Mouse (Mus musculus): ENCODE measurements around the gene Fam219a. TPM values are rescaled to one million over a fixed set of nuclear protein-coding genes. Genes with fewer than 3 reads are reported as not detected.

Gene Fam219a
- polyA plus RNA-seq, 1 experiment from 2014 or later, result 13.7 TPM

- Histone ChIP-seq H3K27me3 (replicated peaks; ENCODE audit: control insufficient read depth, insufficient read depth, low read length) (no peaks in the 10 kb centered on the region), H3K27ac (ENCODE audit: low read length) (no peak overlapping the region), H3K9me3 (ENCODE audit: control insufficient read depth, low read length) (no peaks in the 10 kb centered on the region), H3K4me2 (ENCODE audit: low read length) (no peak overlapping the region), H3K36me3 (ENCODE audit: control insufficient read depth, insufficient read depth) (no peaks in the 10 kb centered on the region), H3K9ac (replicated peaks; ENCODE audit: low read depth, low read length) (no peak overlapping the region), H3K4me1 (replicated peaks; ENCODE audit: control insufficient read depth, insufficient read depth, low read length) (peaks cover 24% of the 10 kb centered on the region), H3K4me3 (replicated peaks; ENCODE audit: low read length) (no peak overlapping the region)
- no peak for ATAC-seq
- 12% methylated on average over 8 of the region's 8 CpGs for WGBS
Observed at GRCm38 (mm10) chr4:41527996-41528395, 41.3 kb downstream of the Fam219a start.

GRCm38 (mm10) chr4:41527076-41527475, 42.3 kb downstream of the Fam219a start:
- WGBS, result 19% methylated on average over 13 of the region's 13 CpGs
- H3K9me3 ChIP-seq (ENCODE audit: control insufficient read depth, low read length), result no peaks in the 10 kb centered on the region
- no peak overlapping the region for H3K4me3 ChIP-seq (replicated peaks; ENCODE audit: low read length)
- no peak overlapping the region for H3K4me2 ChIP-seq (ENCODE audit: low read length)
- peak overlapping the region; percentile 35; the same call in 1 of the 2 replicates for H3K9ac ChIP-seq (replicated peaks; ENCODE audit: low read depth, low read length)
- peak; percentile 25 for ATAC-seq
- H3K4me1 ChIP-seq (replicated peaks; ENCODE audit: control insufficient read depth, insufficient read depth, low read length), result peaks cover 24% of the 10 kb centered on the region
- no peaks in the 10 kb centered on the region for H3K36me3 ChIP-seq (ENCODE audit: control insufficient read depth, insufficient read depth)
- no peaks in the 10 kb centered on the region for H3K27me3 ChIP-seq (replicated peaks; ENCODE audit: control insufficient read depth, insufficient read depth, low read length)
- no peak overlapping the region for H3K27ac ChIP-seq (ENCODE audit: low read length)

DNA sequence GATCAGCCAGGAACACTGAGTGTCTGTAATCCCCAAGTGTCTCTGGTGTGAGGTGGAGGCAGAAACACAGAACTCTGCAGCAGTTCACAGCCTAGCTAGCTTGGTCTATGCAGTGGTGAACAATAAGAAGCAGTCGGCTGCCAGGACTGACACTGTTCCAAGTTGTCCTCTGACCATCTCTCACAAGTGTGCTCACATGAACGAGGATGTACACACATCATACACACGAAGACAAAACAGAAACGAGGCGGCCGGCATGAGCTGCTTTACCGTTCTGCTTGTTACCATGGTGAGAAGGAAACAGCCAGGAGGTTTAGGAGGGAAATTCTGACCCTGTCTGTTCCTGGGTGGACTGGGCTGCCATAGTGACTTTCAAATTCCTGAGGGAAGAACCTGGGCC, 42.8 kb downstream of the Fam219a start:
- Histone ChIP-seq H3K27ac (ENCODE audit: low read length) (no peak overlapping the region), H3K36me3 (ENCODE audit: control insufficient read depth, insufficient read depth) (no peaks in the 10 kb centered on the region), H3K9ac (replicated peaks; ENCODE audit: low read depth, low read length) (no peak overlapping the region; the same call in 1 of the 2 replicates), H3K4me1 (replicated peaks; ENCODE audit: control insufficient read depth, insufficient read depth, low read length) (peaks cover 24% of the 10 kb centered on the region), H3K4me3 (replicated peaks; ENCODE audit: low read length) (no peak overlapping the region), H3K4me2 (ENCODE audit: low read length) (no peak overlapping the region), H3K27me3 (replicated peaks; ENCODE audit: control insufficient read depth, insufficient read depth, low read length) (no peaks in the 10 kb centered on the region), H3K9me3 (ENCODE audit: control insufficient read depth, low read length) (no peaks in the 10 kb centered on the region)
- 18% methylated on average over 7 of the region's 7 CpGs for WGBS
- ATAC-seq, result peak; percentile 20

DNA sequence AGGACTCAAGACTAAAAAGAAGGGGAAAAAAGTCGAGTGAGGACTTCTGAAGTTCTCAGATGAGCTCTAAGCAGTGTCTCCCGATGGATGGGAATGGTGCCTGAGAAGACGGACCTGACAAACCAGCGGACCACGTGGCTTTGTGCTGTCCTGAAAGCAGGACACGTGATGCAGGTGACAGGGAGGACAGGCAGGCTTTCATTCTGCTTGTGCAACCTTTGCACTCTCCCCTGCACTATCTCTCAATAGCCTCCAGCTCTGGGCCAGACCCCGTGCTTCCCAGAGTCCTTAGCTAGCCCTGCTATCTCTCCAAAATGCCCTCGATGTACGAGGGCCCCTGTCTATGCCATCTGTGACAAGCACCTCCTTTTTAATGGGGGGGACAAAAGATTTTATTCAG, 44.5 kb downstream of the Fam219a start:
- ATAC-seq, result no peak
- H3K9me3 ChIP-seq (ENCODE audit: control insufficient read depth, low read length), result no peaks in the 10 kb centered on the region
- no peak overlapping the region for H3K4me2 ChIP-seq (ENCODE audit: low read length)
- no peak overlapping the region for H3K4me3 ChIP-seq (replicated peaks; ENCODE audit: low read length)
- H3K4me1 ChIP-seq (replicated peaks; ENCODE audit: control insufficient read depth, insufficient read depth, low read length), result peaks cover 24% of the 10 kb centered on the region
- 81% methylated on average over 9 of the region's 9 CpGs for WGBS
- no peak overlapping the region for H3K9ac ChIP-seq (replicated peaks; ENCODE audit: low read depth, low read length)
- H3K27me3 ChIP-seq (replicated peaks; ENCODE audit: control insufficient read depth, insufficient read depth, low read length), result no peaks in the 10 kb centered on the region
- H3K36me3 ChIP-seq (ENCODE audit: control insufficient read depth, insufficient read depth), result no peaks in the 10 kb centered on the region
- no peak overlapping the region for H3K27ac ChIP-seq (ENCODE audit: low read length)

DNA sequence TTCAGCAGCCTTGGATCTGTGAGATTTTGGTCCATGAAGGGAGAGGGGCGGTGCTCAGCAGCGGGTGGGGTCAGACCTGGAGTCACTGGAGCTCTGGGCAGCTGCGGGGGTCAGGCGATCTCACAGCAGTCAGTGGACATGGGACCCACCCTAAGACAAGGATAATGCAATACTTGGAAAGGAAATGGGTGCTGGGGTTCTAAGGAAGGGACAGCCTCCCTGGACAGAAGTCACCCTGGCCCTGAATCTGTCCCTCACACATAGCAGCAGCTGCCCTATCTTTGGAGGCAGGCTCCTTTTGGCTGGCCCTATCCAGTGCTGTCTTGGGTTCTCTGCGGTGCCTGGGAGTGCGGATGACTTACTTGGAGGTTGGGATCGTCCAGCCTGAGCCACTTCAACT, 45.5 kb downstream of the Fam219a start:
- Histone ChIP-seq H3K27me3 (replicated peaks; ENCODE audit: control insufficient read depth, insufficient read depth, low read length) (no peaks in the 10 kb centered on the region), H3K4me2 (ENCODE audit: low read length) (no peak overlapping the region), H3K9ac (replicated peaks; ENCODE audit: low read depth, low read length) (no peak overlapping the region), H3K9me3 (ENCODE audit: control insufficient read depth, low read length) (no peaks in the 10 kb centered on the region), H3K36me3 (ENCODE audit: control insufficient read depth, insufficient read depth) (no peaks in the 10 kb centered on the region), H3K4me1 (replicated peaks; ENCODE audit: control insufficient read depth, insufficient read depth, low read length) (peaks cover 21% of the 10 kb centered on the region), H3K4me3 (replicated peaks; ENCODE audit: low read length) (no peak overlapping the region), H3K27ac (ENCODE audit: low read length) (no peak overlapping the region)
- WGBS, result 86% methylated on average over 7 of the region's 7 CpGs
- no peak for ATAC-seq

- WGBS, result 41% methylated on average over 5 of the region's 5 CpGs
- no peak overlapping the region for H3K4me3 ChIP-seq (replicated peaks; ENCODE audit: low read length)
- no peak overlapping the region for H3K4me2 ChIP-seq (ENCODE audit: low read length)
- no peaks in the 10 kb centered on the region for H3K9me3 ChIP-seq (ENCODE audit: control insufficient read depth, low read length)
- H3K36me3 ChIP-seq (ENCODE audit: control insufficient read depth, insufficient read depth), result 0 out of 2 replicates have a peak, but pooled peaks cover 2% of the 10 kb centered on the region
- H3K4me1 ChIP-seq (replicated peaks; ENCODE audit: control insufficient read depth, insufficient read depth, low read length), result peaks cover 13% of the 10 kb centered on the region
- no peak overlapping the region for H3K27ac ChIP-seq (ENCODE audit: low read length)
- no peak for ATAC-seq
- H3K9ac ChIP-seq (replicated peaks; ENCODE audit: low read depth, low read length), result no peak overlapping the region
- no peaks in the 10 kb centered on the region for H3K27me3 ChIP-seq (replicated peaks; ENCODE audit: control insufficient read depth, insufficient read depth, low read length)
Observed at GRCm38 (mm10) chr4:41522788-41523187, 46.5 kb downstream of the Fam219a start.

- Histone ChIP-seq H3K9ac (replicated peaks; ENCODE audit: low read depth, low read length) (no peak overlapping the region), H3K4me2 (ENCODE audit: low read length) (no peak overlapping the region), H3K27me3 (replicated peaks; ENCODE audit: control insufficient read depth, insufficient read depth, low read length) (no peaks in the 10 kb centered on the region), H3K4me1 (replicated peaks; ENCODE audit: control insufficient read depth, insufficient read depth, low read length) (peaks cover 8% of the 10 kb centered on the region), H3K27ac (ENCODE audit: low read length) (no peak overlapping the region), H3K9me3 (ENCODE audit: control insufficient read depth, low read length) (no peaks in the 10 kb centered on the region), H3K36me3 (ENCODE audit: control insufficient read depth, insufficient read depth) (0 out of 2 replicates have a peak, but pooled peaks cover 2% of the 10 kb centered on the region), H3K4me3 (replicated peaks; ENCODE audit: low read length) (no peak overlapping the region)
- WGBS, result 32% methylated on average over 6 of the region's 6 CpGs
- ATAC-seq, result no peak
Observed at GRCm38 (mm10) chr4:41522136-41522535, 47.2 kb downstream of the Fam219a start.

DNA sequence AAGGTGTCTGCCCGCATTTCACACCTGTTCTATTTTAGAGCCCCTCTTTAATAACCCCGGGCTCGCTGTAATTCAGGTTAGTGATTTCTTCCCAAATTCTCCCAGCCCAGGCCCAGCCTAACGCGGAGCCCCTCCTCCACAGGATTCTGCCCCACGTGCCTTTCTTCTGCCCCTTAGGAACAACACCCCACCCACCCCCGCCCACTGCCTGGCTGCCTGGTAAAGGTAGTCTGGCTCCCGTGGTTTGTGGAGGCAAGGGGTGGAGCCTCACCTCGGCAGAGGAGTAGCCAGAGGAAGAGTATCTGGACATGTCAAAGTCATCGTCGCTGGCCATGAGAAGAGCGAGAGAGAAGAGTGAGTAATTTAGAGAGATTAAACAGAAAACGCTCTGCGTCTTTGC, 48.7 kb downstream of the Fam219a start:
- Histone ChIP-seq H3K4me3 (replicated peaks; ENCODE audit: low read length) (no peak overlapping the region), H3K4me2 (ENCODE audit: low read length) (no peak overlapping the region), H3K9me3 (ENCODE audit: control insufficient read depth, low read length) (no peaks in the 10 kb centered on the region), H3K4me1 (replicated peaks; ENCODE audit: control insufficient read depth, insufficient read depth, low read length) (no peaks in the 10 kb centered on the region; the same call in 1 of the 2 replicates), H3K9ac (replicated peaks; ENCODE audit: low read depth, low read length) (no peak overlapping the region), H3K27ac (ENCODE audit: low read length) (no peak overlapping the region), H3K27me3 (replicated peaks; ENCODE audit: control insufficient read depth, insufficient read depth, low read length) (no peaks in the 10 kb centered on the region), H3K36me3 (ENCODE audit: control insufficient read depth, insufficient read depth) (0 out of 2 replicates have a peak, but pooled peaks cover 2% of the 10 kb centered on the region)
- 47% methylated on average over 14 of the region's 14 CpGs for WGBS
- no peak for ATAC-seq

GRCm38 (mm10) chr4:41519195-41519594, 50.1 kb downstream of the Fam219a start:
- Histone ChIP-seq H3K9me3 (ENCODE audit: control insufficient read depth, low read length) (no peaks in the 10 kb centered on the region), H3K27ac (ENCODE audit: low read length) (no peak overlapping the region), H3K4me1 (replicated peaks; ENCODE audit: control insufficient read depth, insufficient read depth, low read length) (no peaks in the 10 kb centered on the region; the same call in 1 of the 2 replicates), H3K27me3 (replicated peaks; ENCODE audit: control insufficient read depth, insufficient read depth, low read length) (no peaks in the 10 kb centered on the region), H3K9ac (replicated peaks; ENCODE audit: low read depth, low read length) (no peak overlapping the region), H3K4me2 (ENCODE audit: low read length) (no peak overlapping the region), H3K36me3 (ENCODE audit: control insufficient read depth, insufficient read depth) (0 out of 2 replicates have a peak, but pooled peaks cover 2% of the 10 kb centered on the region), H3K4me3 (replicated peaks; ENCODE audit: low read length) (no peak overlapping the region)
- ATAC-seq, result no peak
- 95% methylated on average over 5 of the region's 5 CpGs for WGBS

DNA sequence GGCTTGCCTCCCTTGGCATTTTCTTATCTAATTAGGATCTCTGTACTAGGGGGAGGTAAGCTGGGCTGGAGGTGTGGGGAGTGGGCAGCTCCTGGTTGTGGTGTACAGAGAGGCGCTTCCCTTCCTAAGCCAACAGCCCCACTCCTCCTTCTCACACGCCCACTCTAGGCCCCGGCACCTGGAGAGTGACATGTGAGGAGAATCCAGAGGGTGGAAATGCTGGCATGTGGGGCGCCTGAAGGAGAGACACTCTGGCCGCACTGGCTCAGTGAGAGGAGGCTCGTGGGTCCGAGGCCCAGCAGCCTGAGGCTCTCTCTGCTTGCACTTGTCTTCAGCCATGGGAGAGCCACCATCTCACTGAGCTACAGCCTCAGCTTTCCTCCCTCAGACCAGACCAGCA, 51.0 kb downstream of the Fam219a start:
- Histone ChIP-seq H3K4me1 (replicated peaks; ENCODE audit: control insufficient read depth, insufficient read depth, low read length) (peaks cover 4% of the 10 kb centered on the region), H3K27ac (ENCODE audit: low read length) (no peak overlapping the region), H3K9me3 (ENCODE audit: control insufficient read depth, low read length) (no peaks in the 10 kb centered on the region), H3K27me3 (replicated peaks; ENCODE audit: control insufficient read depth, insufficient read depth, low read length) (no peaks in the 10 kb centered on the region), H3K9ac (replicated peaks; ENCODE audit: low read depth, low read length) (no peak overlapping the region), H3K36me3 (ENCODE audit: control insufficient read depth, insufficient read depth) (0 out of 2 replicates have a peak, but pooled peaks cover 2% of the 10 kb centered on the region), H3K4me3 (replicated peaks; ENCODE audit: low read length) (no peak overlapping the region), H3K4me2 (ENCODE audit: low read length) (no peak overlapping the region)
- ATAC-seq, result no peak
- 85% methylated on average over 7 of the region's 7 CpGs for WGBS
